Mouse (Mus musculus) heart, embryonic 12.5 days (tissue): ENCODE results near the gene Nrm. TPM values are rescaled to one million over a fixed set of nuclear protein-coding genes. Genes with fewer than 3 reads are reported as not detected.

Experiments used
- ATAC-seq: fragments of 200-750 bp; cut with Nextera tagmentation; 2 replicates; pipeline ENCODE4 v1.8.0; 2017; ENCODE audit warnings: moderate TSS enrichment, moderate library complexity; ENCODE audit not compliant: insufficient number of reproducible peaks, low FRiP score
- H3K27ac ChIP-seq: fragments of 300-500 bp; sonication (generic); 2 replicates; pipeline ENCODE4 v1.5.1; 2016; ENCODE audit warnings: mild to moderate bottlenecking, moderate library complexity; ENCODE audit not compliant: poor library complexity, severe bottlenecking
- H3K27me3 ChIP-seq: fragments of 300-500 bp; sonication (generic); replicated peaks from 2 replicates; pipeline ENCODE4 v1.6.1; 2016; ENCODE audit warnings: mild to moderate bottlenecking, moderate library complexity
- H3K36me3 ChIP-seq: fragments of 300-500 bp; sonication (generic); 2 replicates; pipeline ENCODE4 v1.6.1; 2016; ENCODE audit warnings: mild to moderate bottlenecking, moderate library complexity
- H3K4me1 ChIP-seq: fragments of 300-500 bp; sonication (generic); replicated peaks from 2 replicates; pipeline ENCODE4 v1.6.1; 2016; ENCODE audit warnings: mild to moderate bottlenecking
- H3K4me2 ChIP-seq: fragments of 300-500 bp; sonication (generic); 2 replicates; pipeline ENCODE4 v1.6.1; 2016; ENCODE audit warnings: mild to moderate bottlenecking, moderate library complexity
- H3K4me3 ChIP-seq: fragments of 300-500 bp; sonication (generic); 2 replicates; pipeline ENCODE4 v1.5.1; 2016; ENCODE audit warnings: mild to moderate bottlenecking
- H3K9ac ChIP-seq: fragments of 300-500 bp; sonication (generic); 2 replicates; pipeline ENCODE4 v1.6.1; 2016; ENCODE audit warnings: mild to moderate bottlenecking, moderate library complexity
- H3K9me3 ChIP-seq: fragments of 300-500 bp; sonication (generic); replicated peaks from 2 replicates; pipeline ENCODE4 v1.6.1; 2016; ENCODE audit warnings: mild to moderate bottlenecking, moderate library complexity
- WGBS: fragments of 180-500 bp; shearing (Covaris S2); methylation state at CpG from one replicate; pipeline ENCODE4 v1.1.7; 2016; 5-methylcytosine and 5-hydroxymethylcytosine counted together
- microRNA-seq: library from miRNA; unstranded; fragments of <30 nt; microRNA quantifications from one replicate; pipeline ENCODE4, GENCODE M21; 2017
- polyA plus RNA-seq: library from polyadenylated mRNA; unstranded; fragments of >200 nt; fragmentation: Nextera tagmentation; extraction: Ambion mirVana; gene quantifications from 2 replicates; pipeline ENCODE4 v1.2.1, GENCODE M21; 2016

The Nrm gene
- polyA plus RNA-seq, 1 experiment from 2014 or later, result 50.7 TPM

DNA sequence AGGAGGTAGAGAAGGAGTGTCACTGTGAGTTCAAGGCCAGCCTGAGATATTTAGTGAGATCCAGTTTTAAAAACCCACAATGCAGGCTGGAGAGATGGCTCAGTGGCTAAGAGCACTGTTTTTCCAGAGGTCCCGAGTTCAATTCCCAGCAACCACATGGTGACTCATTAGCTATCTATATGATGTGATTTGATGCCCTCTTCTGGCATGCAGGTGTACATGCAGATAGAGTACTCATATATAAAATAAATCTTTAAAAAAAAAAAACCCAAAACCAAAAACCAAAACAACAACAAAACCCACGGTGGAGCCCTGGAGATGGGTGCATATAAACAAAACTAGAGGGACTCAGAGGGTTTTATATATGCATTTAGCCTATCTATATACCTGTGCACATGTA, 46.5 kb downstream of the Nrm start:
- no peak overlapping the region for H3K4me2 ChIP-seq
- peaks cover 26% of the 10 kb centered on the region for H3K4me1 ChIP-seq
- H3K27ac ChIP-seq, result no peak overlapping the region
- H3K4me3 ChIP-seq, result no peak overlapping the region
- H3K9me3 ChIP-seq, result no peaks in the 10 kb centered on the region
- H3K9ac ChIP-seq, result no peak overlapping the region
- H3K27me3 ChIP-seq, result no peaks in the 10 kb centered on the region
- 83% methylated on average over 2 of the region's 2 CpGs for WGBS
- peaks cover 69% of the 10 kb centered on the region for H3K36me3 ChIP-seq
- ATAC-seq, result no peak

DNA sequence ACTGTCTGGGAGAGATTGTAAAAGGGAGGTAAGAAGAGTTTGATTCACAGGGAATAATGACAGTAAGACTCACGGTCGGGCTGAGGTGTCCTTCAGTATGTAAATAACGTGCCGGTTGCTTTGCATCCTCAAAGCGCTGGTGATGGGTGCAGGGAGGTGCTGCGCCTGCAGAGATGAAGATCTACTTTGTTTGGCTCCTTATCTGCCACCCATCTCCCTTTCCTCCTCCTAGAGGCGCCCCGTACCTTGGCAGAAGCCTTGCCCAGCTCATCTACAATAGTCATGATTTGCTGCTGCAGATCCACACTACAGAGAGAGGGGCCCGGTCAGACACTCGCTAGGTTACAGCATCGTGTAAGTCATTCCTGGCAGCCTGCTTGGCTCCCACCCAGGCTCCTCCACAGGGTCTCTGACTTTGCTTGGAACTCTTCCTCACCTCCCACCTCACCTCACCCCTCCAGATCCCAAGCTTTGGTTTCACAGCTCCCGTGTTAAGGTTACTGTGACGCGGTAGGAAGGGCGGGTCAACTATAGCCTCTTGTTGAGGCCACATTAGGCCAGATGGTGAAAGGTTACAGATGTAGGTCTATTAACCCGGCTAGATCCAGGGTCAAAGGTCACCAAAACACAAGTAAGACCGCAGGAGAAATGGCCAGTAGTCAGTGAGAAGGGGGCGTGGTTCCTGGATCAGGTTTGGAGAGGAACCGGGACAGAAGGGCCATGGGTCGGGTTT, 48.2 kb downstream of the Nrm start:
- WGBS, result 21% methylated on average over 20 of the region's 20 CpGs
- no peaks in the 10 kb centered on the region for H3K9me3 ChIP-seq
- H3K4me1 ChIP-seq, result peaks cover 18% of the 10 kb centered on the region
- H3K4me3 ChIP-seq, result peak overlapping the region; percentile 68
- H3K36me3 ChIP-seq, result peaks cover 71% of the 10 kb centered on the region
- peak; percentile 41; the same call in 1 of the 2 replicates for ATAC-seq
- peak overlapping the region; percentile 61 for H3K27ac ChIP-seq
- H3K4me2 ChIP-seq, result peak overlapping the region; percentile 92
- peak overlapping the region; percentile 82 for H3K9ac ChIP-seq
- no peaks in the 10 kb centered on the region for H3K27me3 ChIP-seq

DNA sequence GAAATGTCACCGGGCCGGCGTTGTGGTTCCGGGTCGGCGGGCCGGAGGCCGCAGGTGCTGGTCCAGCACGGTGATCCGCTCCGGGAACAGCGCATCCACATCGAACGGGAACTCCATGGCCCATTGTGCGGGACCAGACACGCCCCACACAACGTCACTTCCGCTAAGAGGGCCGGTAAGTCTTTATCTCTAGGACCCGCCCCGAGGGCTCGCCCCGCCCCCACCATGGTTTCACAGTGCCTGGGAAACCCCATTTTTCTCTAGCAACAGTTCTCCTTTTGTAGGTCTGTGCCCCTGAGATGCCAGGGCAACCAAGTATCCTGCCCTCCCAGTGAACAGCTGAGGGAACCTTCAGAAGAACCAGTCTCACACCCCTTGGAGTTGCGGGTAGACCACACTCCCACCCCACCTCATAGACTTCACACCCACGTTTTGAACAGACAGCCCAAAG, 48.8 kb downstream of the Nrm start, which contains the start of gene Atat1:
Gene Atat1 (minus strand): TSS at position 157 of the 451 bp plus-strand sequence.
- Histone ChIP-seq H3K9me3 (no peaks in the 10 kb centered on the region), H3K9ac (peak within 1 kb of the TSS; percentile 82), H3K4me1 (peaks cover 20% of the 10 kb centered on the region), H3K4me3 (peak within 1 kb of the TSS; percentile 68), H3K36me3 (peaks cover 68% of the 10 kb centered on the region), H3K4me2 (peak within 1 kb of the TSS; percentile 92), H3K27ac (peak within 1 kb of the TSS; percentile 61), H3K27me3 (no peaks in the 10 kb centered on the region)
- 3% methylated on average over 25 of the region's 25 CpGs for WGBS
- ATAC-seq, result peak; percentile 90

DNA sequence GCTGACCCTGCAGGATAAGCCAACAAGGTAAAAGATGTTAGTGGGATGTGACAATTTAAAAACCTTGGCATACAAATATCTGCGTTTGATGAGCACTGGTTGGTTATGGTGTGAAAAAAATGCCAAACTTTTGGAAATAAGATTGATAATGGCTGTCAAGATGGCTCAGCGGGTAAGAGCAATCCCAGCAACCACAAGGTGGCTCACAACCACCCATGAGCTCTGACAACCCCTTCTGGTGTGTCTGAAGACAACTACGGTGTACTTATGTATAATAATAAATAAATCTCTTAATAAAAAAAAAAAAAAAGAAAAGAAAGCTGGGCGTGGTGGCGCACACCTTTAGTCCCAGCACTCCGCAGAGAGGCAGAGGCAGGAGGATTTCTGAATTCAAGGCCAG, 53.9 kb downstream of the Nrm start:
- Histone ChIP-seq H3K27ac (no peak overlapping the region), H3K9me3 (no peaks in the 10 kb centered on the region), H3K9ac (peak overlapping the region; percentile 79; the same call in 1 of the 2 replicates), H3K4me2 (peak overlapping the region; percentile 86), H3K4me3 (peak overlapping the region; percentile 79), H3K27me3 (no peaks in the 10 kb centered on the region), H3K36me3 (peaks cover 43% of the 10 kb centered on the region), H3K4me1 (peaks cover 18% of the 10 kb centered on the region)
- 76% methylated on average over 6 of the region's 6 CpGs for WGBS
- ATAC-seq, result no peak

Small RNA genes lying within 50 kb of the gene (microRNA-seq; reads per million reads assigned to microRNA genes)
- gene Gm28033, result 1.9 reads per million

Other genes starting within 250 kb of the Nrm start
- gene Gm9573, start 234.7 kb upstream of the Nrm start, polyA plus RNA-seq, result not detected in 2 replicates
- gene Mucl3, start 217.6 kb upstream of the Nrm start, polyA plus RNA-seq, result 0.14 and 0.37 TPM in 2 replicates
- 16.1 and 17.4 TPM in 2 replicates for gene Vars2, start 193.7 kb upstream of the Nrm start, polyA plus RNA-seq
- 22.2 and 24.5 TPM in 2 replicates for gene Gtf2h4, start 187.6 kb upstream of the Nrm start, polyA plus RNA-seq
- gene Ddr1, start 156.7 kb upstream of the Nrm start, polyA plus RNA-seq, result 162 and 167 TPM in 2 replicates
- 37.6 and 38.6 TPM in 2 replicates for gene Ier3, start 39.6 kb upstream of the Nrm start, polyA plus RNA-seq
- gene Flot1, start 38.1 kb upstream of the Nrm start, polyA plus RNA-seq, result 78.2 and 80.2 TPM in 2 replicates
- 743 and 773 TPM in 2 replicates for gene Tubb5, start 23.0 kb upstream of the Nrm start, polyA plus RNA-seq
- gene Mdc1, start 19.8 kb upstream of the Nrm start, polyA plus RNA-seq, result 21.6 and 25.0 TPM in 2 replicates
- 22.8 and 23.7 TPM in 2 replicates for gene Ppp1r18, start 4.3 kb downstream of the Nrm start, polyA plus RNA-seq
- gene Dhx16, start 18.5 kb downstream of the Nrm start, polyA plus RNA-seq, result 22.4 and 26.6 TPM in 2 replicates
- 25.6 and 26.2 TPM in 2 replicates for gene 2310061I04Rik, start 36.1 kb downstream of the Nrm start, polyA plus RNA-seq
- 56.0 and 56.4 TPM in 2 replicates for gene Atat1, start 48.8 kb downstream of the Nrm start, polyA plus RNA-seq
- gene Mrps18b, start 55.1 kb downstream of the Nrm start, polyA plus RNA-seq, result 63.4 and 72.7 TPM in 2 replicates
- gene Ppp1r10, start 55.1 kb downstream of the Nrm start, polyA plus RNA-seq, result 35.8 and 39.6 TPM in 2 replicates
- gene Abcf1, start 108.4 kb downstream of the Nrm start, polyA plus RNA-seq, result 73.9 and 76.5 TPM in 2 replicates
- gene Gnl1, start 118.5 kb downstream of the Nrm start, polyA plus RNA-seq, result 39.8 and 42.4 TPM in 2 replicates
- 17.6 and 18.5 TPM in 2 replicates for gene Prr3, start 118.9 kb downstream of the Nrm start, polyA plus RNA-seq
- 3.4 and 3.9 TPM in 2 replicates for gene H2-T24, start 159.2 kb downstream of the Nrm start, polyA plus RNA-seq
- 4.7 and 5.2 TPM in 2 replicates for gene H2-T23, start 171.5 kb downstream of the Nrm start, polyA plus RNA-seq
- gene H2-T22, start 181.4 kb downstream of the Nrm start, polyA plus RNA-seq, result 4.7 and 6.1 TPM in 2 replicates
- gene Gm6034, start 181.6 kb downstream of the Nrm start, polyA plus RNA-seq, result not detected in 2 replicates
- gene Gm11127, start 197.1 kb downstream of the Nrm start, polyA plus RNA-seq, result not detected in 2 replicates